Mouse (Mus musculus) hindbrain, postnatal 0 days (tissue): ENCODE data around the gene Tmcc2. TPM values are rescaled to one million over a fixed set of nuclear protein-coding genes. Genes with fewer than 3 reads are reported as not detected.
A peak's percentile ranks its signal among the peaks of the same experiment; 100 is the strongest.

Experiments used
- ATAC-seq: fragments of 200-750 bp; cut with Nextera tagmentation; 2 replicates; pipeline ENCODE4 v1.8.0; 2017; ENCODE audit warnings: mild to moderate bottlenecking, moderate TSS enrichment, moderate library complexity
- DNase-seq: peaks from one replicate; pipeline ENCODE4 v3.0.0-alpha.2; 2015; ENCODE audit warnings: low spot score
- H3K27ac ChIP-seq: fragments of 300-500 bp; sonication (generic); 2 replicates; pipeline ENCODE4 v1.5.1; 2014; ENCODE audit warnings: mild to moderate bottlenecking
- H3K27me3 ChIP-seq: fragments of 300-500 bp; sonication (generic); 2 replicates; pipeline ENCODE4 v1.6.1; 2014; ENCODE audit warnings: low read length, mixed read lengths; ENCODE audit not compliant: insufficient read depth
- H3K36me3 ChIP-seq: fragments of 300-500 bp; sonication (generic); 2 replicates; pipeline ENCODE4 v1.6.1; 2014; ENCODE audit warnings: low read length, mixed read lengths; ENCODE audit not compliant: insufficient read depth
- H3K4me1 ChIP-seq: fragments of 300-500 bp; sonication (generic); 2 replicates; pipeline ENCODE4 v1.6.1; 2014; ENCODE audit warnings: antibody characterized with exemption, low read length, mixed read lengths; ENCODE audit not compliant: insufficient read depth
- H3K4me2 ChIP-seq: fragments of 300-500 bp; sonication (generic); 2 replicates; pipeline ENCODE4 v1.6.1; 2014; ENCODE audit warnings: low read depth, mild to moderate bottlenecking, low read length, moderate library complexity, mixed read lengths
- H3K4me3 ChIP-seq: fragments of 300-500 bp; sonication (generic); 2 replicates; pipeline ENCODE4 v1.5.1; 2014; ENCODE audit warnings: low read length
- H3K9ac ChIP-seq: fragments of 300-500 bp; sonication (generic); replicated peaks from 2 replicates; pipeline ENCODE4 v1.6.1; 2014; ENCODE audit warnings: mild to moderate bottlenecking, low read length, moderate library complexity, mixed read lengths
- H3K9me3 ChIP-seq: fragments of 300-500 bp; sonication (generic); 2 replicates; pipeline ENCODE4 v1.6.1; 2016; ENCODE audit warnings: low read length, mixed read lengths
- CTCF ChIP-seq: IDR thresholded peaks from 2 replicates; pipeline ENCODE4 v1.5.1; 2016; ENCODE audit warnings: antibody characterized with exemption, control low read depth, low read depth
- WGBS: fragments of 180-500 bp; shearing (Covaris S2); extraction: QIAGEN DNeasy Blood & Tissue Kit; methylation state at CpG from one replicate; pipeline ENCODE4 v1.1.7; 2014; 5-methylcytosine and 5-hydroxymethylcytosine counted together
- polyA plus RNA-seq: library from polyadenylated mRNA; unstranded; fragments of >200 nt; fragmentation: Nextera tagmentation; extraction: Ambion mirVana; gene quantifications from 2 replicates; pipeline ENCODE4 v1.2.1, GENCODE M21; 2015
- total RNA-seq: library from RNA; depleted of rRNA; stranded (reverse); fragments of >200 nt; gene quantifications from 2 replicates; pipeline ENCODE4 v1.2.3, GENCODE M21; 2014

The Tmcc2 gene
- total and polyA plus RNA-seq, 2 experiments from 2014 or later = 33.5 to 138 TPM

DNA sequence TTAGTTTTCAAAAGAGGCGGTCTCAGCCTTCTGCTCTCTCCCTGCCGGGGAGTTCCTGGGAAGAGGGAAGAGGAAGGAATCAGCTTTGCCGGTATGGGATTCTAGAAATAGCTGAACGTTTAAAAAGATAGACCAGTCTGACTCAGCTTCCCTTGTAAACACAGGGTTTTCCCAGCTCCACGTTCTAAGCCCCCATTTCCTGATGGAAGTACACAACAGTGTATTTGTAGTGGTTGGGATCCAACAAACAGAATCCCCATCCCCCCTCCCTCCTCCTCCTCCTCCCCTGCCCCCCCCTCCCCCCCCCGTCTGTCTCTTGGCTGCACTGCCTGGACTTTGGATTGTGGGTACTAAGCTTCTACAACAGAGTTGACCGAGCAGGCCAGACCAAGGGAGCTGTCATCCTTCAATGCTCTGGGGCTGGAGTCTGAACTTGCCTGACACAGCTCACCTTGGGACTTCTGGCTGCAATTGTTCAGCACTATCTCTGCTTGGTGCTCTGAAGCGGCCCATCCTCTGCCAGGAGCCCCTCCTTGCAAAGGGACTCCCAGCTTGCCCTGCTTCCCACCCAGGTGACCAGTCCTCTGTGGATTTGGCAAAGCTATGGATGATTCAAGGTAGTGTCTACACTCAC lies 52.9 kb downstream of the Tmcc2 start:
- no peaks in the 10 kb centered on the region for H3K36me3 ChIP-seq
- 41% methylated on average over 8 of the region's 8 CpGs for WGBS
- no peak overlapping the region for H3K27ac ChIP-seq
- H3K27me3 ChIP-seq = no peaks in the 10 kb centered on the region
- DNase-seq (no peak), ATAC-seq (no peak)
- H3K4me3 ChIP-seq = no peak overlapping the region
- 0 out of 2 replicates have a peak, but pooled peaks cover 8% of the 10 kb centered on the region for H3K4me1 ChIP-seq
- no peak overlapping the region for H3K9ac ChIP-seq
- H3K4me2 ChIP-seq = no peak overlapping the region
- no peaks in the 10 kb centered on the region for H3K9me3 ChIP-seq
- TF ChIP-seq CTCF = no peak

DNA sequence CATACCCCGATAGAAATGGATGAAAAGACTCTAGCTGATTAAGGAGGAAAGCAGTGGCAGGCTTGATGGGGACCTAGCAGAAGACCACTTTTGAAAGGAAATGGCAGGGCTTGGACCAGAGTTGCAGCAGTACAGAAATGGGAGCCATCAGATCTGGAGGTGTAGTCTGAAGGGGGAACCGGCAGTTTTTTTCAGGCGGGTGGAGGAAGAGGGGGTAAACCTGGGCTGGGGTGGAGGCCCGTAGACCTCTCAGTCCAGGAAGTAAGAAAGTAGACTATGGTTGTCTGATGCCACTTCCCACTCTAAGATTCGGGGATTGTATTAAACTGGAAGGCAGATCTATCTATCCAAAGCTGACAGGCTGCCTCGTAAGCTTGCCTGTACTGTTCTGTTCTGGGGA lies 54.2 kb downstream of the Tmcc2 start:
- 0 out of 2 replicates have a peak, but pooled peaks cover 8% of the 10 kb centered on the region for H3K4me1 ChIP-seq
- no peak for DNase-seq
- H3K36me3 ChIP-seq = no peaks in the 10 kb centered on the region; the same call in 1 of the 2 replicates
- WGBS = 68% methylated on average over 6 of the region's 6 CpGs
- no peak overlapping the region for H3K27ac ChIP-seq
- H3K9ac ChIP-seq = no peak overlapping the region
- no peak for ATAC-seq
- H3K9me3 ChIP-seq = no peaks in the 10 kb centered on the region
- H3K4me2 ChIP-seq = no peak overlapping the region
- H3K4me3 ChIP-seq = no peak overlapping the region
- TF ChIP-seq CTCF = no peak
- H3K27me3 ChIP-seq = no peaks in the 10 kb centered on the region

DNA sequence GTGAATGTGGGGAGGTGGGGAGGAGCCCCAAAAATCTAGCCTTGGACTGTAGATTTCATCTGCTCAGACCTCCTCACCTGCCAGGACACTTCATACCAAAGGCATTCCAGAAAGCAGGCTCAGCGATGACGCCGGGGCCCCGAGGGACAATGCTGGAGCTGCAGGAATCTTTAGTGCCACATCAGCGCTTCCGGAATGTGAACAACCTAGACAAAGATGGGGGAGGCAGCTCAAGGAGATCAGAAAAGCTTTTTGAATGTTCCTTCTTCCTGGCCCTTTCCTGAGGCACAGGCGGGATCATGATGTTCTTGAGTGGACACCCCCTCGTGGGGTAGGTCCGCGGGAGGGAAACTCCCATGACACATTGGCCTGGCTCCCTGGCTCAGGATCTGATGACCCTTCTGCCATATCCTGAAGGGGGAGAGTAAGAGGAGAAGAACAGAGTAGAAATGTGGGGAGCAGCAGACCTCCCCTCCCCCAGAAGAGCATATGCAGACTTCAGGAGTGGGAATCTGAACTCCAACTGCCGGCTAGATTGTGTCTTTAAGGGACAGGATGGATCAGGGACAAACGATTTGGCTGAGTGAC lies 55.6 kb downstream of the Tmcc2 start:
- Histone ChIP-seq H3K36me3 (peaks cover 4% of the 10 kb centered on the region; the same call in 1 of the 2 replicates), H3K9ac (no peak overlapping the region), H3K27ac (no peak overlapping the region), H3K4me1 (0 out of 2 replicates have a peak, but pooled peaks cover 8% of the 10 kb centered on the region), H3K4me3 (no peak overlapping the region), H3K9me3 (no peaks in the 10 kb centered on the region), H3K27me3 (no peaks in the 10 kb centered on the region), H3K4me2 (no peak overlapping the region)
- ATAC-seq (no peak; the same call in 1 of the 2 replicates), DNase-seq (peak; percentile 38)
- WGBS = 26% methylated on average over 12 of the region's 12 CpGs
- TF ChIP-seq CTCF = no peak

DNA sequence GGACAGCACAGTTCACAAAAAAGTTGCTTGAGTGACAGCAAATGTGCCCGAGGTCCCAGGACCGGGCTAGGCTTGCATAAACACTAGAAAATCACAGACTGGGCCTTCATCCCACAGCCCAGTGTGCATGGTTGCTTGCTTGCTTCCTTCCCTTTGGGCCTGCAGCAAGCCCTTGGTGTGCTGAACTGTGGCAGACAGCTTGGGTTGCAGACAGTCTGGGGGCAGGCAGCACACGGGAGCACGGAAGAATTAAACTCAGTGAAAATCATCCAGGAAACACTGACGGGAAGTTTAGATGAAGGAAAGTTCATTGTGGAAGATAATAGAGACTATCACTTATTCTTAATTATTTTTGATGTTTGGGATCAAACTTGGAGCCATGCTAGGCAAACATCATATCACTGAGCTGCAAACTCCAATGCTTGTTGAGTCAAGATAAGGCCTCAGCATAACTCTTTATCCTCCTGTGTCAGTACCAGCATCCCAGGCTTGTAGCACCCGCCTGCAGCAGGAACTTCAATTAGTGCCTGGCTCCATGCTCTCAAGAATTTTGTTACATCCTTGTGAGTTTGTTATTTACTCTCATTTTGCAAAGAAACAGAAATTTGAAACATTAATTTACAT lies 56.8 kb downstream of the Tmcc2 start:
- ATAC-seq = no peak
- Histone ChIP-seq H3K27ac (peak overlapping the region; percentile 64; the same call in 1 of the 2 replicates), H3K9ac (no peak overlapping the region), H3K4me2 (no peak overlapping the region), H3K27me3 (no peaks in the 10 kb centered on the region), H3K4me1 (0 out of 2 replicates have a peak, but pooled peaks cover 8% of the 10 kb centered on the region), H3K9me3 (no peaks in the 10 kb centered on the region), H3K4me3 (no peak overlapping the region), H3K36me3 (peaks cover 4% of the 10 kb centered on the region; the same call in 1 of the 2 replicates)
- DNase-seq = no peak
- TF ChIP-seq CTCF = no peak
- 24% methylated on average over 6 of the region's 6 CpGs for WGBS

DNA sequence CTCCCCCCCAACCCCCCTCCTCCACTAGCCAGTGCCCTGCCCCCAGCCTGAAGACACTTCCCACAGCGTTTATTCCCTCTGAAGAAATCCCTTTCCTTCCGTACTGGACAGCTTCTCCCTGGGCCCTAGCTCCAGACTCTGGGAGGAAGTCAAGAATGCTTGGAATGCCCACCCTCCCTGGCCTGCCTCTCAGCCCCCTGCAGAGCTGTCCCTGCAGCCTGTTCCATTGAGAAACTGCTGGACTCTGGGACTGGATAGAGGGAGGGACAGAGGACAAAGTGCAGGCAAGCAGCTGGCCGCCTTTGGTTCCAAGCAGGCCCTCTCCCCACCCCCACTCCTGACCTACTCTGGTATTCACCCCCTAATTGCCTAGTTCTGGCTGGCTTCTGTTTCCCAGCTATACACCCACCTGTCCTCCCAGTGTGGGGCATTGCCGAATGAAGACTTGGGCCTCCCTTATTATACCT lies 57.4 kb downstream of the Tmcc2 start:
- Histone ChIP-seq H3K9ac (no peak overlapping the region), H3K4me3 (no peak overlapping the region), H3K27me3 (no peaks in the 10 kb centered on the region), H3K27ac (peak overlapping the region; percentile 64; the same call in 1 of the 2 replicates), H3K36me3 (peaks cover 4% of the 10 kb centered on the region; the same call in 1 of the 2 replicates), H3K4me1 (0 out of 2 replicates have a peak, but pooled peaks cover 8% of the 10 kb centered on the region), H3K4me2 (no peak overlapping the region), H3K9me3 (no peaks in the 10 kb centered on the region)
- 25% methylated on average over 4 of the region's 4 CpGs for WGBS
- ATAC-seq (peak; percentile 64), DNase-seq (peak; percentile 19)
- no peak for TF ChIP-seq CTCF

DNA sequence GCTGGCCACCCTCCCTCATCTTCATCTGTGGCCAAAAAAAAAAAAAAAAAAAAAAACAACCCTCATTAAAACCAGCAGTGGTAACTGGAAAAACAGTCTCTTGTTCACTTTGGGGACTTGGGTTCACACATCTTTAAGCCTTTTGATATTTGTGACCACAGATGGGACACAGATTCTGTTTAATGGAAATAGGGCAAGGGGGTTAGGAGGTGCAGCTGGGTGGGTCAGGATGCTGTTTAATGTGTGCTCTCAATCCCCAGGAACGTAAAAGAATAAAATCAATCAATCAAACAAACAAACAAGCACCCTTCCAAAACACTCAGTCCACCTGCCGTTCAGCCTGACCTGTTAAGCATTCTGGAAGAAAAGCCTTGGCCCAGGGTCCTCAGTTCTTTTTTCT lies 57.9 kb downstream of the Tmcc2 start:
- Histone ChIP-seq H3K4me1 (0 out of 2 replicates have a peak, but pooled peaks cover 8% of the 10 kb centered on the region), H3K9me3 (no peaks in the 10 kb centered on the region), H3K4me2 (no peak overlapping the region), H3K27ac (no peak overlapping the region), H3K9ac (no peak overlapping the region), H3K36me3 (peaks cover 4% of the 10 kb centered on the region; the same call in 1 of the 2 replicates), H3K4me3 (no peak overlapping the region), H3K27me3 (no peaks in the 10 kb centered on the region)
- 15% methylated on average over 2 of the region's 2 CpGs for WGBS
- ATAC-seq (no peak), DNase-seq (no peak)
- TF ChIP-seq CTCF = no peak
